Mouse (Mus musculus): ENCODE results near the gene Ccdc30. TPM values are rescaled to one million over a fixed set of nuclear protein-coding genes. Genes with fewer than 3 reads are reported as not detected.

The Ccdc30 gene
- polyA plus RNA-seq, 1 experiment: 206 TPM

GRCm38 (mm10) chr4:119430678-119431077 lies 15.4 kb upstream of the Ccdc30 start:
- no peaks in the 10 kb centered on the region for H3K36me3 ChIP-seq (ENCODE audit: control insufficient read depth, insufficient read depth, low read length)
- no peak for TF ChIP-seq POLR2A (IDR thresholded peaks at IDR 0.05; ENCODE audit: control insufficient read depth, low read depth, low read length)
- TF ChIP-seq CTCF (IDR thresholded peaks at IDR 0.05; ENCODE audit: control insufficient read depth, insufficient read depth, insufficient replicate concordance, low read depth, low read length): peak; percentile 48; the same call in 1 of the 2 replicates
- H3K4me3 ChIP-seq (ENCODE audit: control insufficient read depth, low read depth, low read length): no peak overlapping the region
- no peak overlapping the region; the same call in 1 of the 2 replicates for H3K27ac ChIP-seq (ENCODE audit: control insufficient read depth, insufficient read depth, low read depth, low read length)
- no peaks in the 10 kb centered on the region for H3K27me3 ChIP-seq (ENCODE audit: control insufficient read depth, insufficient read depth, low read length)
- no peaks in the 10 kb centered on the region for H3K4me1 ChIP-seq (ENCODE audit: control insufficient read depth, insufficient read depth, low read length)

DNA sequence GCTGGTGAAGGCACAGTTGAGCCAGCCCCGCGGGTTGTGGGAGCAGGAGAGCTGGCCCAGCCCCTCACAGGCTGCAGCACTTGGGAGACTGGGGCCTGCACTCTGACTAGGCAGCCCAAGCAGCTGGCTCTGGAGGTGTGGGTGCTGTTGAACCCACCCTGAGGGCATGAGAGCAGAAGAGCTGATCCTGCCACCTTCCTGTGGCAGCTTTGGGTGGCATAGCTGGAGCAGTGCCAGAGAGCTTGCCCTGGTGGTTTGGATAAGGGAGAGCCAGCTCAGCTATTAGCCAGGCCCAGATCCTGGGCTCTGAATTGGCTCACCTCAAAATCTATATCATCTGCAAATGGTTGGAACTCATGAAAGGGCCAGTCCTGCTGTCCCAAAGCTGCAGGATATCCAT lies 12.4 kb upstream of the Ccdc30 start:
- peaks cover 6% of the 10 kb centered on the region for H3K4me1 ChIP-seq (ENCODE audit: control insufficient read depth, insufficient read depth, low read length)
- no peak overlapping the region for H3K27ac ChIP-seq (ENCODE audit: control insufficient read depth, insufficient read depth, low read depth, low read length)
- H3K4me3 ChIP-seq (ENCODE audit: control insufficient read depth, low read depth, low read length): peak overlapping the region; percentile 22; the same call in 1 of the 2 replicates
- TF ChIP-seq CTCF (IDR thresholded peaks at IDR 0.05; ENCODE audit: control insufficient read depth, insufficient read depth, insufficient replicate concordance, low read depth, low read length) (no peak), POLR2A (IDR thresholded peaks at IDR 0.05; ENCODE audit: control insufficient read depth, low read depth, low read length) (no peak)
- H3K36me3 ChIP-seq (ENCODE audit: control insufficient read depth, insufficient read depth, low read length): no peaks in the 10 kb centered on the region
- H3K27me3 ChIP-seq (ENCODE audit: control insufficient read depth, insufficient read depth, low read length): no peaks in the 10 kb centered on the region

DNA sequence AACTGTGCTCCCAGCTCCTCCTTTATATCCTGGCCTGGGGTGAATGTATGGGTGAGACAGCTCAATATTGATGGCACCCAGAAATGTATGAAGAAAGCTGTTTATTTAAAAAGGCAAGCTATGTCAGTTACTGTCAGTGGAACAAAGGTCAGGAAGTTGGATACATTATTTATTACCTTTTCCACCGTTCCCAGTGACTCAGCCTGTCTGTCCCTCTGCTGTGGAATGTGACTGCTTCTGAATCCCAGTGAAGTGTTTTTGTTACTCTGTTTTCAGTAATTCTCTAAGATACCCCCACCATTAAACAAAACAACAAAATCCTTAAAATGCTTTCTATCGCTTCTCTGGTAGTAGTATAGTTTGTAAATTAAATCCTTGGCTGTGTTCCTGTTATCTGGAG lies 10.3 kb upstream of the Ccdc30 start:
- H3K27me3 ChIP-seq (ENCODE audit: control insufficient read depth, insufficient read depth, low read length): no peaks in the 10 kb centered on the region
- no peaks in the 10 kb centered on the region for H3K36me3 ChIP-seq (ENCODE audit: control insufficient read depth, insufficient read depth, low read length)
- H3K4me3 ChIP-seq (ENCODE audit: control insufficient read depth, low read depth, low read length): no peak overlapping the region
- no peak overlapping the region for H3K27ac ChIP-seq (ENCODE audit: control insufficient read depth, insufficient read depth, low read depth, low read length)
- TF ChIP-seq POLR2A (IDR thresholded peaks at IDR 0.05; ENCODE audit: control insufficient read depth, low read depth, low read length) (no peak), CTCF (IDR thresholded peaks at IDR 0.05; ENCODE audit: control insufficient read depth, insufficient read depth, insufficient replicate concordance, low read depth, low read length) (no peak)
- peaks cover 13% of the 10 kb centered on the region for H3K4me1 ChIP-seq (ENCODE audit: control insufficient read depth, insufficient read depth, low read length)

GRCm38 (mm10) chr4:119425077-119425476 lies 9.8 kb upstream of the Ccdc30 start:
- H3K4me3 ChIP-seq (ENCODE audit: control insufficient read depth, low read depth, low read length): no peak overlapping the region
- H3K27ac ChIP-seq (ENCODE audit: control insufficient read depth, insufficient read depth, low read depth, low read length): no peak overlapping the region
- TF ChIP-seq POLR2A (IDR thresholded peaks at IDR 0.05; ENCODE audit: control insufficient read depth, low read depth, low read length) (no peak), CTCF (IDR thresholded peaks at IDR 0.05; ENCODE audit: control insufficient read depth, insufficient read depth, insufficient replicate concordance, low read depth, low read length) (no peak)
- H3K4me1 ChIP-seq (ENCODE audit: control insufficient read depth, insufficient read depth, low read length): peaks cover 13% of the 10 kb centered on the region
- H3K27me3 ChIP-seq (ENCODE audit: control insufficient read depth, insufficient read depth, low read length): no peaks in the 10 kb centered on the region
- no peaks in the 10 kb centered on the region for H3K36me3 ChIP-seq (ENCODE audit: control insufficient read depth, insufficient read depth, low read length)

DNA sequence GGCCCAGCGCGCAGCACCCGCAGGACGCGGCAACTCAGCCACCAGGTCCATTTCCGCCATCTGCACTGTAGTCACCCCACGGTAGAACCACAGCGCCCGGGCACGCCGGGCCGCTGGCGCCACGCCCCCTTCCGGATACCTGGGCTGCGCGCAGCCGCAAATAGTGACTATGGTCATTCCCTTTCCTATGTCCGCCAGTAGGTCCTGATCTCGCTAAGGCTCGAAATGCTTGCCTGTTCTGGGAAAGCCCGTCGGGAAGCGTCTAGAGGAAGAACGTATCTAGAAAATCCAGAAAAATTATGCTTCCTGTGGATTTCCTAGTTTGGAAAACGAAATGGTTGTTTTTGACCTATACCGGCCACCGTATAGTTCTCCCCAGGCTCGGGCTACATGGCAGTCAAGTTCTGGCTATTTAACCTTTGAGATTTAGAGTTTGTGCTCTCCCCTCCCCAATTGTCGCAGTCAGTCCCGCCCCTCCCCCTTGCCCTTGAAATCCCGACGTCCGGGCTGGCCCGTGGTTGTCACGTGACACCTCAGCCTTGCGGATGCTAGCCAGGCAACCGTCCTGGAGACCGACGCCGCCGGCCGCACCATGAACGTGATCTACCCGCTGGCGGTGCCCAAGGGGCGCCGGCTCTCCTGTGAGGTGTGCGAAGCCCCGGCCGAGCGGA lies 7.1 kb upstream of the Ccdc30 start, which contains the start of the genes Ppcs and Zmynd12:
TSS of gene Ppcs (minus strand) at position 127 of the 671 bp plus-strand sequence.
TSS of gene Zmynd12 (plus strand) at position 521 of the 671 bp plus-strand sequence.
- Histone ChIP-seq H3K27me3 (ENCODE audit: control insufficient read depth, insufficient read depth, low read length) (no peaks in the 10 kb centered on the region), H3K4me3 (ENCODE audit: control insufficient read depth, low read depth, low read length) (peak within 1 kb of the TSS; percentile 92)
- TF ChIP-seq CTCF (IDR thresholded peaks at IDR 0.05; ENCODE audit: control insufficient read depth, insufficient read depth, insufficient replicate concordance, low read depth, low read length): no peak
- TF ChIP-seq POLR2A (IDR thresholded peaks at IDR 0.05; ENCODE audit: control insufficient read depth, low read depth, low read length): peak; percentile 84

DNA sequence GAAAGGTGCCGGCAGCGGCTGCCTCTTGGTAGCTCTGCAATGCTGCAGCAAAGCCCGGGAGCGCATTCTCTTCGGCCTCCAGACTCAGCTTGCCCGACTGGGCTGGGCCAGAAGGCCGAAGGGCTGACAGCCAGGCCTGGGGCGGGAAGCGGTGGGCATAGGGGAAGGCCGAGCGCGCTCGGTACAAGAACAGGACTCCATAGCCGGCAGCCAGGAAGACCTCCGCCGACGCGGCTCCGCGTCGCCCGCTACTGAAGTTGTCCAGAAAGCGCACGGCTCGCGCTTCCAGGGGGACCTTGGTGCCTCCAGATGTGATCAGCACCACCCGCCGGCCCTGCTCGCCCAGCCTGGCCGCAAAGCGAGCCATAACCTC lies 6.6 kb upstream of the Ccdc30 start:
- H3K36me3 ChIP-seq (ENCODE audit: control insufficient read depth, insufficient read depth, low read length): no peaks in the 10 kb centered on the region
- H3K27me3 ChIP-seq (ENCODE audit: control insufficient read depth, insufficient read depth, low read length): no peaks in the 10 kb centered on the region
- no peak for TF ChIP-seq CTCF (IDR thresholded peaks at IDR 0.05; ENCODE audit: control insufficient read depth, insufficient read depth, insufficient replicate concordance, low read depth, low read length)
- no peak for TF ChIP-seq POLR2A (IDR thresholded peaks at IDR 0.05; ENCODE audit: control insufficient read depth, low read depth, low read length)
- H3K4me1 ChIP-seq (ENCODE audit: control insufficient read depth, insufficient read depth, low read length): peaks cover 13% of the 10 kb centered on the region
- H3K4me3 ChIP-seq (ENCODE audit: control insufficient read depth, low read depth, low read length): peak overlapping the region; percentile 92
- peak overlapping the region; percentile 88 for H3K27ac ChIP-seq (ENCODE audit: control insufficient read depth, insufficient read depth, low read depth, low read length)

More for the DNA sequence above, 7.1 kb upstream of the Ccdc30 start, which contains the start of the genes Ppcs and Zmynd12:
- peak within 1 kb of the TSS; percentile 88 for H3K27ac ChIP-seq (ENCODE audit: control insufficient read depth, insufficient read depth, low read depth, low read length)
- H3K4me1 ChIP-seq (ENCODE audit: control insufficient read depth, insufficient read depth, low read length): peaks cover 13% of the 10 kb centered on the region
- H3K36me3 ChIP-seq (ENCODE audit: control insufficient read depth, insufficient read depth, low read length): no peaks in the 10 kb centered on the region

- peak overlapping the region; percentile 92 for H3K4me3 ChIP-seq (ENCODE audit: control insufficient read depth, low read depth, low read length)
- no peaks in the 10 kb centered on the region for H3K27me3 ChIP-seq (ENCODE audit: control insufficient read depth, insufficient read depth, low read length)
- TF ChIP-seq POLR2A (IDR thresholded peaks at IDR 0.05; ENCODE audit: control insufficient read depth, low read depth, low read length): no peak
- no peak for TF ChIP-seq CTCF (IDR thresholded peaks at IDR 0.05; ENCODE audit: control insufficient read depth, insufficient read depth, insufficient replicate concordance, low read depth, low read length)
- H3K27ac ChIP-seq (ENCODE audit: control insufficient read depth, insufficient read depth, low read depth, low read length): no peak overlapping the region
- H3K36me3 ChIP-seq (ENCODE audit: control insufficient read depth, insufficient read depth, low read length): no peaks in the 10 kb centered on the region
- H3K4me1 ChIP-seq (ENCODE audit: control insufficient read depth, insufficient read depth, low read length): peaks cover 13% of the 10 kb centered on the region
Observed at GRCm38 (mm10) chr4:119421191-119421590, 5.9 kb upstream of the Ccdc30 start.
